Mouse (Mus musculus) kidney, postnatal 4 days (tissue): ENCODE results near the gene 1700013G24Rik.
"Not testable (repeated sequence)": the region's sequence is repeated elsewhere in the genome, so short reads cannot be mapped to it uniquely, and the experiment has no call there.

ENCODE experiments used
- DNase-seq, 2 experiments: peaks; one replicate each; pipeline ENCODE4 v3.0.0; 2021; ENCODE audit warnings: mixed read lengths in 2 of 2

The 1700013G24Rik gene

DNA sequence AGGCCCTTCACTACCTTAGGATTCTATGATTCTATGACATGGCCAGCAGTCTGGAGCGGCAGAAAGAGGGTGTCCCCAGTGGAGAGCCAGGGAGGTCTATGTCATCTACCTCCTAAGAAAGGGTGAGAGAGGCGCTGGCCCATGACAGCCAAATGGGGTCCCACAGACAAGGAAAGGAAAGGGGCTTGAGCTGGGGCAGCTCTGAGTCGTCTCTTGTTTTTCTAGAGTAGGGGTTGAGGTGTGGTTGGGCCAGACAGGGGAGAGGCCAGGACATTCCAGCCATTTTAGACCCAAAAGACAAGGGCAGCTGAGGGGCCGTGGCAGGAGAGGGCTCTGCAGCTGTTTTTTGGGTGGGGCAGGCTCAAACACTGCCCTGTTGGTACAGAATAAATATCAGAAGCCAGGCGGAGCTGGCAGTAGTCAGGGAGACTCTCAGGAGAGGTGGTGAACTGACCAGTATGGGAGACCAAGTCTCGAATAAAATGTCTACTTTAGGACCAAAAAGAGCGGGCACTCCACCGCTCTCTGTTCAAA, at the start of gene 1700013G24Rik:
1700013G24Rik (plus strand) TSS at position 51 of the 534 bp plus-strand sequence.
- DNase-seq = no peak

DNA sequence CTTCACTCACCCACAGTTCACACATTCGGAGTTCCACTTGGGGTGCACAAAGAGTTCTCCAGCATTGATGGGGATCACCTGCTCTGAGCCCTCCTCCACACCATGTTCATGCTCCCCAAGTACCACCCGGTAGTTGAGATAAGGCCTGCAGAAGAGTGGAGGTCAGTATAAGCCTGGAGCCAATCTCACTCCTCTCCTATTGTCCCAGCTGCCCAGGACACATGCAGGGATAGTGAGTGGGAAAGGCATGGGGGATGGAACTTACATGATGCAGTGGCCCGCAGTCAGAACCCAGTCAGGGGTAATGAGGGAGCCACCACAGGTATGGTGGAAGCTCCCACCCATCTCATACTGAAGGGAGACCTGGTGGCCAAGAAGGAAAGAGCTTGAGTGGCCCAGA, 47.5 kb upstream of the 1700013G24Rik start:
- DNase-seq = no peak

DNA sequence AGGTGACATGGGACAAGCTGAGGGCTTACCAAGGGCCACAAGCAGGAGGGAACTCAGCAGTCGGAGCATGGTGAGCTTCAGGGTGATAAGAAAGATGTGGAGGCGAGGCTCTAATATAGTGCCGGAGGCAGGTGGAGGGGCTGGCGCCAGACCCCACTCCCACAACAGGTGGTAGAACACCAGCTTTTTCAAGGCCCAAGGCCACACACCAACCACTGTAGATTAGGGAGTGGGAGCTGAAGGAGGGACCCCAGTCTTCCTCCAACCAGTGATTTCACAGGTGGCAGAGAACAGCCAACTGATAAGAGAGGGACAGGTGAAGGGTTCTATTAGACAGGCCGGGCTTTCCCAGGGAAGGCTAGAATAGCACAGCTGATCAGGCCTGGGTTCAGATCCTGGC, 43.4 kb upstream of the 1700013G24Rik start, which contains the start of gene Cela3a:
Cela3a (minus strand) TSS at position 101 of the 400 bp plus-strand sequence.
- DNase-seq = no peak

DNA sequence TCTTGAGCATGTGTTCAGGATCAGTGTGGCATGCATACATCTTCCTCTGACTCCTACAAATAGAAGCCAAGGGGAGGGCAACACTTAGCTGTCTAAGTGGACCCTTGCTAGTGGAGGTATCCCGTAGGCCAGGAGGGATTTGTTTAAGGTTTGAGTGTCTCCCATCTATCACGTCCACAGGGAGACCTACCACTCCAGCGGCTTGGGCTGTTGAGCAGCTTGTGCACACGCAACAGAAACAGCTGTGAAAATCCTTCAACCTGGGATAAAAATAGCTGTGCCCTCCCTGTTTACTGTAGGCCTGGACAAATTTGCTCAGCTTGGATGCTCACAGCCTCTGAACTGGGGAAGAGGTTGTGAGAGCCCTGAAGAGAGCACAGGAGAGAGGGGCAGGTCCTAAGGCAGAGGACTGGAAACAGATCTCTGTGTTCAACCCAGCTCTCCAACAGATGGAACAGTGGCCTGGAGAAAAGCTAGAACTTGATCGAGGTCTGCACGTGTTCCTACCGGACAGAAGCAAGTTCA, 40.8 kb upstream of the 1700013G24Rik start:
- not testable (repeated sequence) for DNase-seq

DNA sequence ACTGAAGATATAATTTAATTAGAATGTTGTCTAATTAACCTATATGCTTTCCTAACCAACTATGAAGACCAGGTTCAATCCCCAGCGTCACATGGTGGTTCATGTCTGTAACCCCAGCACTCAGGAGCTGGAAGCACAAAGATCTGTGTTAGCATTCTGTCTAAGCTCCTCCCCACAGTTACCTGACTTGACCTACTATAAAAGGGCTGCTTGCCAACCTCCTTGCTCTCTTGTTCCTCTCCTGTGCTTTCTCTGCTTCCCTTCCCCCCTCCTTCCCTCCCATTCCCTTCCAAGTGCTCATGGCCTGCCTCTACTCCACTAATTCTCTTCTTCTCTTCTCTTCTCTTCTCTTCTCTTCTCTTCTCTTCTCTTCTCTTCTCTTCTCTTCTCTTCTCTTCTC, 38.1 kb upstream of the 1700013G24Rik start:
- no peak for DNase-seq

DNA sequence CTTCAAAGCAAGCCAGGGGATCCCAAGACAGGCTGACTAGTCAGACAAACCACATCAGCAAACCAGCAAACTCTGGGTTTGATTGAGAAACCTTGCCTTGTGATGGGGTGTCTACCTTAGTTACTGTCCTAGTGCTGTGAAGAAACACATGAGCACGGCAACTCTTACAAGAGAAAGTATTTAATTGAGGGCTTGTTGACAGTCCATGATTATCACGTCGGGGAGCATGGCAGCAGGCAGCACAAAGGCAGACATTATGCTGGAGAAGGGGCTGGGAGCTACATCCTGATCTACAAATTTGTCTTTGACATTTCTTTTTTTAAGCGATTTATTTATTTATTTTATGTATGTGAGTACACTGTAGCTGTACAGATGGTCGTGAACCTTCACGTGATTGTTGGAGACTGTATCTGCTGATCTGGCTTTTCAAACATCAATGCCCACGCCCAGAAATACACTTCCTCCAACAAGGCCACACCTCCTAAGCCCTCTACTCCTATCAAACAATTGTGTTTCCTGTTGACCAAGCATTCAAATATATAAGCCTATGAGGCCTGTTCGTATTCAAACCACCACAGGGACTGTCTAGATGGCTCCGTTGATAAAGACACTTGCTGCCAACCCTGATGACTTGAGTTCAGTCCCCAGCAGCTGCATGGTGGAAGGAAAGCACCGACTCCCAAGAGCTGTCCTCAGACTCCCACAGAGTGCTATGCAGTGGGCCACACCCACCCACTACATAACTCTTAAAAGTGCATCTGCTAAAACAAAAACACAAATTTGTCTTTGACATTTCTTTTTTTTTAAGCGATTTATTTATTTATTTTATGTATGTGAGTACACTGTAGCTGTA, 35.1 kb upstream of the 1700013G24Rik start:
- no peak for DNase-seq

DNA sequence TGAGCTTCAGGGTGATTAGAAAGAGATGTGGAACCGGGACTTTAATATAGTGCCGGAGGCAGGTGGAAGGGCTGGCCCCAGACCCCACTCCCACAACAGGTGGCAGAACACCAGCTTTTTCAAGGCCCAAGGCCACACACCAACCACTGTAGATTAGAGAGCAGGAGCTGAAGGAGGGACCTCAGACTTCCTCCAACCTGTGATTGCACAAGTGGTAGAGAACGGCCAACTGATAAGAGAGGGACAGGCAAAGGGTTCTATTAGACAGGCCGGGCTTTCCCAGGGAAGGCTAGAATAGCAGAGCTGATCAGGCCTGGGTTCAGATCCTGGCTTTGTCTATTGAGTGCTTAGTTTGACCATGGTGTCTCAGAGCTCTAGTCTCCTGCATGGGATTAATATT, 22.6 kb upstream of the 1700013G24Rik start, which contains the start of gene Cela3b:
Cela3b (minus strand) TSS at position 39 of the 400 bp plus-strand sequence.
- no peak for DNase-seq

DNA sequence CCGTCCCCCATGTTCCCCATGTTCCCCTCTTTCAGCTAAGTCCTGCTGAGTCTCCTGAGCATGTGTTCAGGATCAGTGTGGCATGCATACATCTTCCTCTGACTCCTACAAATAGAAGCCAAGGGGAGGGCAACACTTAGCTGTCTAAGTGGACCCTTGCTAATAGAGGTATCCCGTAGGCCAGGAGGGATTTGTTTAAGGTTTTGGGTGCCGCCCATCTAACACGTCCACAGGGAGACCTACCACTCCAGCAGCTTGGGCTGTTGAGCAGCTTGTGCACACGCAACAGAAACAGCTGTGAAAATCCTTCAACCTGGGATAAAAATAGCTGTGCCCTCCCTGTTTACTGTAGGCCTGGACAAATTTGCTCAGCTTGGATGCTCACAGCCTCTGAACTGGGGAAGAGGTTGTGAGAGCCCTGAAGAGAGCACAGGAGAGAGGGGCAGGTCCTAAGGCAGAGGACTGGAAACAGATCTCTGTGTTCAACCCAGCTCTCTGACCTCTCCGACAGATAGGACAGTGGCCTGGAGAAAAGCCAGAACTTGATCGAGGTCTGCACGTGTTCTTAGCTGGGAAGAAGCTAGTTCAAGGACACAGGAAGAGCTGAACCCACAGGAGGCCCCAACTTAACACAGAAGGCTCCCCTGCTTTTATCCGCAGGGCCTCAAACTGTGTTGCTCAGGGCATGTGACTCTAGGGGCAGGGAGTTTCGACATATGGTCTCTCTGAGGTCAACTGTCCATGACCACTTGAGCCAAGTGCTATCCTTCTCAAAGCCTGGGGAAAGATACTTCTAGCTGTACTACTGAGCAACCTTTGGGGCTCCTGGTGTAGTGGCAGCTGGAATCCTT, 20.2 kb upstream of the 1700013G24Rik start:
- DNase-seq = not testable (repeated sequence)

DNA sequence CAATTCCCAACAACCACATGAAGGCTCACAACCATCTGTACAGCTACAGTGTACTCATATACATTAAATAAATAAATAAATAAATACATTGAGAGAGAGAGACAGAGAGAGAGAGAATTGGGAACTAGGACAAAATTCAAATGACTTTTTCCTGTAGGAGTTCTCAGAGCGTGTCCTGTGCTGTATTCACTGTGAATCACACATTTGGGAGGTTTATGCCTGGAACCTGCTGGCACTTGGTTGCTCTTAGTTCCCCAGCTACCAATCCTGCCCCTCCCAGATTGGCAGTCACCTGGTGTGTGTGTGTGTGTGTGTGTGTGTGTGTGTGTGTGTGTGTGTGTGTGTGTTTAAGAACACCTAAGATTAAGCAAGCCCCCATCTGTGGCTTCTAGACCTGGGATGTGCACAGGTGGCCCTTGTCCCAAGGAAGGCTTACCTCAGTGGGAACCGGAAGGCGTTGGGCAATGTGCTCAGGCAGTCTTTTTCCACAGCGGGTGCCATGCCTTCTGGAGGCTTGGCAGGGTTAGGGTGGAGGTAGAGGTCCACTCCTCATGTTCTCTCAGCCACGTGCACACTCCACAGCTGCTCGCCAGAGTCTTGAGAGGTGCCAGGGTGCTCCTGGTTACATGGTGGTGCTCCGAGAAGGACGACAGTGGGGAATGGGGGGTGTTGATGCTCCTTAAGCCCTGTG, 16.0 kb upstream of the 1700013G24Rik start:
- no peak for DNase-seq

DNA sequence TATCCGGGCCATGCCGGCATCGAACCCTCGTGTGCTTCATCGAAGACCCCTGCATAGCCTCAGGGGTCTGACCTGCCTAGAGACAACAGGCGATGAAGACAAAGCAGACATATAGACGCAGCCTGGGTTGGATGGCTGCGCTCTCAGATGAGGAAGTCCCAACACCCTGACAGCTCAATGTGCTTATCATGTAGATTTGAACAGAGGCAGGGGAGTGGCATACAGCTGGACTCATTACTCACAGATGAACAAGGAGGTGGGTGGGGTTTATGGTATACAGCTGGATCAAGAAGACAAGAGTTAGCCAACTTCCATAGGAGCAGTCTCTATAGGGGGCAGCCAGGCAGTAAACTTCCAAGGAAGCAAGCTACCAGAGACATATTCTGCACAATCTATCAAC, 14.2 kb upstream of the 1700013G24Rik start:
- DNase-seq = no peak

DNA sequence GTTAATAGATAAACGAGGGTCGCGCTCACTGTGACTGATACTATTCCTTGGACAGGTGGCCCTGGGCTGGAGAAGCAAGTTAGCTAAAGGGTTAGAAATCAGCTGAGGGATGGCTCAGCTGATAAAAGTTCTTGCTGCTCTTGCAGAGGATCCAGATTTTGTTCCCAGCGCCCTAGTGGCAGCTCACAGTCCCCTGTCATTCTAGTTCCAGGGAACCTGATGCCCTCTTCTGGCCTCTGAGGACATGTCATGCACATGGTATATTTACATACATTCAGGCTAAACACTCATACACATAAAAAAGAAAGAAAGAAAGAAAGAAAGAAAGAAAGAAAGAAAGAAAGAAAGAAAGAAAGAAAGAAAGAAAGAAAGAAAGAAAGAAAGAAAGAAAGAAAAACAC, 11.8 kb upstream of the 1700013G24Rik start:
- DNase-seq = no peak

DNA sequence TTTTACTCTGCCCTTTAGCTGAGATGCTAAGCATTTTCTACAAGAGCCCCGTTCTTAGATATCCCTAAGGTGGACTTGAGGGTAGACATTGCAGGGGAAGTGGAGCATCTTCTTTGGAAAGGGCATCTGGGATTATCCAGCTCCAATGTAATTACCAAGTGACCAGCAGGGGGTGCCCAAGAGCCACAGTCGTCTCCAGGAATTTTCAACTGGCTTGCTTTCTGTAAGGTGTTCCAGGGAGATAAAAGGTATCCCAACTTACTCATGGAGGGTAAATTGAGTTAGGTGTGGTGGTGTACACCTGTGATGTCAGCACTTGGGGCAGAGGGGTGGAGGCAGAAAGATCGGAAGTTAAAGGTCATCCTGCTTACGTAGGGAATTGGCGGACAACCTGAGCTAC, 9.5 kb upstream of the 1700013G24Rik start:
- DNase-seq = peak; percentile 86 to 88

DNA sequence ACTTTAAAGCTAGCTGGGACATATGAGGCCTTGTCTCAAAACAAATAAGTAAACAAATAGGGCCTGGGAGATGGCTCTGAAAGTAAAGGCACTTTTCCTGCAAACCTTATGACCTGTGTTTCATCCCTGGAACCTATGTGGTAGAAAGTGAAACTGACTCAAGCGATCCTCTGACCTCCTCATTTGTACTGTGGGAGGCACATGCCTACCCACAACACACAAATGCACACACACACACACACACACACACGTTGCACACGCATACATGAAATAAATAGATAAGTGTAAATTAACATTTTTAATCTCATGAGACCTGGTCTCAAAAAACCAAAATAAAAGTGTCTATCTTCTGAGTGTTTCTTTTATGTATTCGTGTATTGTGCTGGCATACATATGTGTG, 7.2 kb upstream of the 1700013G24Rik start:
- DNase-seq = no peak

DNA sequence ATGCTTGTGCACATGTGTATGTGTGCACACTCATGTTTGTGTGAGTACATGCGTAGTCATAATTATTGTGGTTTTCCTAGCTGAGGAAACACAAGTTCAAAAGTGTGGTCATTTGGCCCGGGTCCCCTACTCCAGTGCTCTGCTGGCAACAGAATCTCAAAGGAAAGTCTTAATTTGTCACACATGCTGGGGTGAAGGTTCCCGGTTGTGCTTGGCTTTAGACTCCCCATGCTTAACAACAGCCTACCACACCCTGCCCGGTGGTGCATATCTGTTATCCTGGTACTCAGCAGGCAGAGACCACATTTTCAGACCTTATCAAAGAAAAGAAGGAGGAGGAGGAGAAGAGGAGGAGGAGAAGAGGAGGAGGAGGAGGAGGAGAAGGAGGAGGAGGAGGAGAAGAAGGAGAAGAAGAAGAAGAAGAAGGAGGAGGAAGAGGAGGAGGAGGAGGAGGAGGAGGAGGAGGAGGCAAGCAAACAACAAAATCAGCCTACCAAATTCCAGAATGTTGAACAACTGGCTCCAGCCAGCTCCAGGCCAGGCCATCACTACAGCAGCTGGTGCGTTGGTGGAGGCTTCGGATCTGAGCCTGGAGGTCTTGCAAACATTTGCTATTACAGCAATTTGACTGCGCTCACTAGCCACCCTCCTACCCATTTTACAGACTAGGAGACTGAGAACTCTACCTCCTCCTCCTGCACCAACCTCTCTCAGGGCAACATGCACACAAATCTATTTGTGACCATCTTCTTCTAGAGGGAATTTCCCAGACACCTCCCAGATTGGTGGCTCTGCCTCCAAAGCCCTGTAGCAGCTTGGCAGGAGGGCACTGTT, 5.5 kb upstream of the 1700013G24Rik start:
- DNase-seq = peak; percentile 33 to 53

DNA sequence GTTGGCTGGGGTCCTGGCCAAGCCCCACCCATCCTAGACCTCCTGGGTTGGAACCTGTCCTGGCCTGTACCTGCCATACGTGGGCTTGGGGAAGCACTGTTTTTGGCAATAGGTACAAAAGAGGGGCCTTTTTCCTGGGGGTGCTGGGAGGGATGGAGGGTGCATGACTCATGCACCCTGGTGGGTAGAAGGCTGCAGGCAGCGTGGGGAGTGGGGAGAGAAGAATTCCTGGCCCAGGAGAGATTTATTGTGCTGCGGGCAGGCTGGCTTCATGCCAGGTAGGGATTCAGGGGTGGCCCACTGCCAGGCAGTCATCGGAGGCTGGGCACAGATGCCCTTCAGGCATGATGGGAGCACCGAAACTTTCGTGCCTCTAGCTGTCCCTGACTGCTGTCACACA, 4.9 kb upstream of the 1700013G24Rik start:
- DNase-seq = peak; percentile 56 to 70

DNA sequence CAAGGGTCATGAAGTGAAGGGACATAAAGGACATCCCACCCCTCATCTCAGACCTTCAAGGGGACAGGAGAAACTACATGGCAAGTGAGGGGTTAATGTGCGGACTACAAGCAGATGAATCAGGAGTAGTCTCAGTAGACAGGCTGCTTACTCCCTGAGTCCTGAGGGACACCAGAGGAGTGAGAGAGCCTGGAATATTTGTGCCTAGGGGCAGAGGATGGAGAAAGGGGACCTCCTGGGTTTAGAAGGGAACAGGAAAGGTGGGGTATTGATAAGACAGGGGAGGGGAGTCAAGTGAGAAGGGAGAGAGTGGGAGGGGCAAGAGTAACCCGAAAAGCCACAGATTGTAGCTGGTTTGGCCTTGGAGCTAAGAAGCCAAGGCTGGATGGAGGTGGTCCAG, 4.4 kb upstream of the 1700013G24Rik start:
- no peak for DNase-seq

DNA sequence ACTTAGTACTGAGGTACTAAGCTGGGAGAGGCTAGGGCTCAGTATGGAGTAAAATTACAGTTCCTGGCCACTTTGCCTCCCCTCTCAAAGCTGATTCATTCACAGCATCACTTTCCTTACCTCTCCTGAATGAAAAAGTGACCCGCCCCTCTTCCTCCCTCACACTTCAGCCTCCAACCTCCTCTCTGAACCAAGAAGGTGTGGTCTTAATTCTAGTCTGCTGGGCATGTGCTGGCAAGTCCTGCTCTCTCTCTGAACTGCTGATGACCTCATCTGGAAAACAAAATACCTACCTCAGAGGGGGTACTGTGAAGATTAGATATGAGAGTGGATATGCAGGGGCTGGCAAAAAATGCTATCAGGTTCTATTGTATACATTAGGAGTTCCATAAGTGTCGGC, 4.0 kb upstream of the 1700013G24Rik start:
- DNase-seq = no peak

DNA sequence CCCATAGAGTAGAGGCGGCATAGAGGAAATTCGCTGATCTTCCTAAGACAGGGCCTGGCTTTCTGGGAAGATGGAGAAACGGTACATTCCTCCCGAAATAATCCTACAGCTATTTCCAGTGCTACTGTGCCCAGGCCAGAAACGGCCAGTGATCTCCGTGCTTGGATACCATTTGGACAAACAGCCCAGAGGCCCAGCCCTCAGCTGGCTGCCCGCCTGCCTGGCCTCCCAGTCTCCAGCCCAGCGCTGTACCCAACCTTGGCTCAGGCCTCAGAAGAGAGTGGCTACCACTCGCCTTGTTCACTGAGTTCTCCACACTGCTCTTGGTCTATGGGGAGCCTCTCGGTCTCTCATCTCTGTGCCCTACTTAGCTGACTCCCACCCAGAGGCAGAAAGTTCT, 3.4 kb upstream of the 1700013G24Rik start:
- no peak for DNase-seq

DNA sequence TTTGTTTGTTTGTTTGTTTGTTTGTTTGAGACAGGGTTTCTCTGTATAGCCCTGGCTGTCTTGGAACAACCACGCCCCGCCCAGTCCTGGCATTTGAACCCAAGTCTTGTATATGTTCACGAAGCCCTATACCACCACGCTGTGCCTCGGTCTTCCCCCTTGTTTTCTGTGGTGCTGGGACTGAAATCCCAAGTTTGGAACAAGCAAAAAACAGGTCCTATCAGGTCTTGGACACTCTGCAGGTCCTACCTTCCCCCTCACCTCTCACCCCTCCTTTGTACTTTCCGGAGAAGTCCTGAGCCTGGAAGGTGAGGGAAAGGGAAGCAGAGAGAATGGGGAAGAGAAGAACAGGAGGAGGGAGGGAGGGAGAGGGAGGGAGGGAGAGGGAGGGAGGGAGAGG, 894 bp upstream of the 1700013G24Rik start:
- no peak for DNase-seq

DNA sequence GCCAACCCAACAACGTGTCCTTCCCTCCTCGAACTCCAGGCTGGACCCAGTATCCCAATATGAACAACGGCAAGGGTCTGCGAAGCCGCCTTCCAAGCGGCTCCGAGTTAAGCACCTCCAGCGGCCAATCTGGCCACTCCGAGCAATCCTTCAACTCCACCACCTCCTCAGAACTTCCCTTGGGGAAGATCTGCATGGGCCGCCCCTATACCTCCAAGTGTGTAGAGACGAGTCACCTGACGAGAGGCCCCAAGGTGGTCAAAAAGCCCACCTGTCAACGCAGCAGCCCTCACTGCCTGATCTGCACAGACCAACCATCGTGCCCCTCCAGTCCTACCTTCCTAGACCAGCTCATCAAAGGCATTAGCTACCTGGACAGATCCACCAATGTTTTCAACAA, 1.5 kb downstream of the 1700013G24Rik start:
- no peak for DNase-seq

DNA sequence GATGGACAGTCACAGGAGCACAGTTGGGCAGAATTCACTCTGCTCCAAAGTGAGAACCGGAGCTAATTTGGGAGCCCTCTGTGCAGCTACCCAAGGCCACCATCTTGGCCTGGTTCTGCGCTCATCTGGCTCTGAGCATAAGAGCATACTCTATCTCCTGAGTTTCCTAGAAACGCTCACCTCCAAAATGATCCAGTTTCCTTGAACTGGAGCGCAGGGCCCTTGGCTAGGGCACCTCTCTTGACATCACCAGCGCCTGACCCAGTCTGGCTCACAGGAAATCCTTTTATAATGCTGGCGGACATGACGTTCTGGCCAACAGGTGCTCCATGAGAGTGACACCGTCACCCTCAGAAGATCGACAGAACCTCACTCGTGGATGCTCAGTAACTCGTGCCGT, 3.5 kb downstream of the 1700013G24Rik start:
- no peak for DNase-seq

DNA sequence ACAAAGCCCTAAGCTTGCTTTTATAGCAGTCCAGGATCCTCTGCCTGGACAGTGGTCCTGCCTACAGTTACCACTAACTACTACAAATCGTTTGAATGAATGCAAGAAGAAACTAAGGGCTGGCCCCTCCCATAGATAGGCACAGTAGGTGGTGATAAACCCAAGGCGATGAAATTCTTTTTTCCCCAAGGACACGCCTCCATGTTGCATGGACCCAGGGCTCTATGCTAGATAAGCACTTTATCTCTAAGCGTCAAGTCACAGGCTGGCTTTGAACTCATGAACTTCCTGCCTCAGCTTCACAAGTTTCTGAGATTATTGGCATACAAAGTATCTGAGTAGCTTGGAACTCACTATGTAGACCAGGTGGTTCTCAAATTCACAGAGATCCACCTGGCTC, 4.2 kb downstream of the 1700013G24Rik start:
- DNase-seq = no peak
